Mouse (Mus musculus) intestine, embryonic 15.5 days (tissue): ENCODE results near the gene Phb. TPM values are rescaled to one million over a fixed set of nuclear protein-coding genes. Genes with fewer than 3 reads are reported as not detected.

ENCODE experiments used
- ATAC-seq: fragments of 200-750 bp; cut with Nextera tagmentation; 2 replicates; pipeline ENCODE4 v1.8.0; 2017; ENCODE audit warnings: moderate TSS enrichment, moderate library complexity
- H3K27ac ChIP-seq: fragments of 300-500 bp; sonication (generic); 2 replicates; pipeline ENCODE4 v1.5.1; 2015; ENCODE audit warnings: mild to moderate bottlenecking, inconsistent platforms
- H3K27me3 ChIP-seq: fragments of 300-500 bp; sonication (generic); replicated peaks from 2 replicates; pipeline ENCODE4 v1.6.1; 2015; ENCODE audit warnings: inconsistent platforms
- H3K36me3 ChIP-seq: fragments of 300-500 bp; sonication (generic); 2 replicates; pipeline ENCODE4 v1.6.1; 2015; ENCODE audit warnings: inconsistent platforms
- H3K4me1 ChIP-seq: fragments of 300-500 bp; sonication (generic); replicated peaks from 2 replicates; pipeline ENCODE4 v1.6.1; 2015; ENCODE audit warnings: inconsistent platforms
- H3K4me2 ChIP-seq: fragments of 300-500 bp; sonication (generic); replicated peaks from 2 replicates; pipeline ENCODE4 v1.6.1; 2015; ENCODE audit warnings: mild to moderate bottlenecking, inconsistent platforms
- H3K4me3 ChIP-seq: fragments of 300-500 bp; sonication (generic); replicated peaks from 2 replicates; pipeline ENCODE4 v1.5.1; 2015; ENCODE audit warnings: inconsistent platforms
- H3K9ac ChIP-seq: fragments of 300-500 bp; sonication (generic); 2 replicates; pipeline ENCODE4 v1.6.1; 2015; ENCODE audit warnings: inconsistent platforms
- H3K9me3 ChIP-seq: fragments of 300-500 bp; sonication (generic); 2 replicates; pipeline ENCODE4 v1.6.1; 2016; ENCODE audit warnings: inconsistent platforms
- WGBS: fragments of 180-500 bp; shearing (Covaris S2); methylation state at CpG from one replicate; pipeline ENCODE4 v1.1.7; 2015; 5-methylcytosine and 5-hydroxymethylcytosine counted together
- polyA plus RNA-seq: library from polyadenylated mRNA; unstranded; fragments of >200 nt; fragmentation: Nextera tagmentation; extraction: Ambion mirVana; gene quantifications from 2 replicates; pipeline ENCODE4 v1.2.1, GENCODE M21; 2015

The Phb gene
- polyA plus RNA-seq, 1 experiment from 2014 or later = 328 TPM

- Histone ChIP-seq H3K36me3 (no peaks in the 10 kb centered on the region), H3K9me3 (no peaks in the 10 kb centered on the region), H3K4me3 (no peak overlapping the region), H3K4me2 (no peak overlapping the region), H3K27me3 (no peaks in the 10 kb centered on the region), H3K9ac (no peak overlapping the region), H3K4me1 (peaks cover 9% of the 10 kb centered on the region), H3K27ac (no peak overlapping the region)
- ATAC-seq = no peak
- WGBS = 58% methylated on average over 8 of the region's 8 CpGs
These were observed 49.4 kb downstream of the Phb start for GRCm38 (mm10) chr11:95716136-95716535.

- no peak for ATAC-seq
- WGBS = 76% methylated on average over 3 of the region's 3 CpGs
These were observed 52.6 kb downstream of the Phb start for GRCm38 (mm10) chr11:95719356-95719755.

GRCm38 (mm10) chr11:95723287-95723686 is 56.5 kb downstream of the Phb start, which contains the start of gene B130006D01Rik:
B130006D01Rik (plus strand) TSS chr11:95723587.
- Histone ChIP-seq H3K27ac (no peak within 1 kb of the TSS), H3K4me3 (no peak within 1 kb of the TSS), H3K9me3 (no peaks in the 10 kb centered on the region), H3K9ac (no peak within 1 kb of the TSS), H3K4me2 (no peak within 1 kb of the TSS), H3K36me3 (no peaks in the 10 kb centered on the region), H3K27me3 (no peaks in the 10 kb centered on the region), H3K4me1 (no peaks in the 10 kb centered on the region)
- ATAC-seq = no peak
- 87% methylated on average over 5 of the region's 5 CpGs for WGBS

More at GRCm38 (mm10) chr11:95719356-95719755, 52.6 kb downstream of the Phb start:
- H3K27me3 ChIP-seq = no peaks in the 10 kb centered on the region
- peaks cover 6% of the 10 kb centered on the region for H3K4me1 ChIP-seq
- no peak overlapping the region for H3K4me3 ChIP-seq
- H3K27ac ChIP-seq = no peak overlapping the region
- H3K9me3 ChIP-seq = no peaks in the 10 kb centered on the region
- H3K9ac ChIP-seq = no peak overlapping the region
- no peak overlapping the region for H3K4me2 ChIP-seq
- H3K36me3 ChIP-seq = no peaks in the 10 kb centered on the region

- Histone ChIP-seq H3K36me3 (no peaks in the 10 kb centered on the region), H3K9me3 (no peaks in the 10 kb centered on the region), H3K4me2 (no peak overlapping the region), H3K27me3 (no peaks in the 10 kb centered on the region), H3K9ac (no peak overlapping the region), H3K4me1 (0 out of 2 replicates have a peak, but pooled peaks cover 1% of the 10 kb centered on the region), H3K27ac (no peak overlapping the region), H3K4me3 (no peak overlapping the region)
- ATAC-seq = no peak
- WGBS = 92% methylated on average over 4 of the region's 4 CpGs
These were observed 57.7 kb downstream of the Phb start for GRCm38 (mm10) chr11:95724466-95724865.

- 73% methylated on average over 4 of the region's 4 CpGs for whole genome bisulfite sequencing
- ATAC-seq = no peak
These were observed 59.4 kb downstream of the Phb start for GRCm38 (mm10) chr11:95726156-95726555.

GRCm38 (mm10) chr11:95727947-95728346 is 61.2 kb downstream of the Phb start:
- Histone ChIP-seq H3K9ac (no peak overlapping the region), H3K27ac (no peak overlapping the region), H3K4me3 (no peak overlapping the region), H3K9me3 (no peaks in the 10 kb centered on the region), H3K4me2 (no peak overlapping the region), H3K27me3 (no peaks in the 10 kb centered on the region), H3K4me1 (0 out of 2 replicates have a peak, but pooled peaks cover 2% of the 10 kb centered on the region), H3K36me3 (no peaks in the 10 kb centered on the region)
- ATAC-seq = no peak
- WGBS = 88% methylated on average over 5 of the region's 5 CpGs

More at GRCm38 (mm10) chr11:95726156-95726555, 59.4 kb downstream of the Phb start:
- H3K4me2 ChIP-seq = no peak overlapping the region
- no peak overlapping the region for H3K27ac ChIP-seq
- H3K27me3 ChIP-seq = no peaks in the 10 kb centered on the region
- no peaks in the 10 kb centered on the region for H3K36me3 ChIP-seq
- H3K4me3 ChIP-seq = no peak overlapping the region
- H3K9ac ChIP-seq = no peak overlapping the region
- H3K9me3 ChIP-seq = no peaks in the 10 kb centered on the region
- 0 out of 2 replicates have a peak, but pooled peaks cover 2% of the 10 kb centered on the region for H3K4me1 ChIP-seq

- WGBS = 84% methylated on average over 12 of the region's 12 CpGs
- H3K4me1 ChIP-seq = 0 out of 2 replicates have a peak, but pooled peaks cover 2% of the 10 kb centered on the region
- no peak overlapping the region for H3K27ac ChIP-seq
- ATAC-seq = no peak
- H3K4me3 ChIP-seq = no peak overlapping the region
- H3K9ac ChIP-seq = no peak overlapping the region
- no peaks in the 10 kb centered on the region for H3K9me3 ChIP-seq
- no peaks in the 10 kb centered on the region for H3K36me3 ChIP-seq
- no peak overlapping the region for H3K4me2 ChIP-seq
- no peaks in the 10 kb centered on the region for H3K27me3 ChIP-seq
These were observed 62.5 kb downstream of the Phb start for GRCm38 (mm10) chr11:95728916-95729907.

Other genes starting within 250 kb of the Phb start
- 0.46 and 0.58 TPM in 2 replicates for gene Nxph3, start 152.4 kb upstream of the Phb start, polyA plus RNA-seq
- 14.5 and 15.8 TPM in 2 replicates for gene Ngfr, start 79.2 kb upstream of the Phb start, polyA plus RNA-seq
- gene Zfp652, start 45.7 kb downstream of the Phb start, polyA plus RNA-seq = 18.0 and 18.4 TPM in 2 replicates
- gene B130006D01Rik, start 56.6 kb downstream of the Phb start, polyA plus RNA-seq = 0.77 and 0.96 TPM in 2 replicates
- 0.55 and 0.56 TPM in 2 replicates for gene Phospho1, start 157.5 kb downstream of the Phb start, polyA plus RNA-seq
- gene Gngt2, start 170.3 kb downstream of the Phb start, polyA plus RNA-seq = 20.3 and 21.7 TPM in 2 replicates
- gene Abi3, start 175.5 kb downstream of the Phb start, polyA plus RNA-seq = 9.5 and 10.0 TPM in 2 replicates
- gene B4galnt2, start 247.9 kb downstream of the Phb start, polyA plus RNA-seq = 36.3 and 39.9 TPM in 2 replicates